ENCODE assay signal across 22 mouse cellular contexts in genomic region chr14:87419740-87420139, GRCm38 (mm10). TPM values are rescaled to one million over a fixed set of nuclear protein-coding genes. Genes with fewer than 3 reads are reported as not detected.
DNase-seq lines count a peak whose midpoint lies in the region; ATAC-seq and TF ChIP-seq lines count a peak whose summit lies in the region.
"Had no signal": no experiment of that assay in that cellular context is flagged by ENCODE, and none has a peak within 500 bp of the region (broad histone marks: within the 10 kb centered on the region; RNA-seq: fewer than 3 reads in every experiment).

No protein-coding gene starts in this region.

- no peak overlapping the region for H3K9ac ChIP-seq in liver, embryonic 16.5 days (ENCODE audit: low read depth, low read length)
- H3K9ac ChIP-seq in forebrain, embryonic 14.5 days (ENCODE audit: low read length): no peak overlapping the region
- H3K9ac ChIP-seq: embryonic facial prominence, embryonic 12.5 days; hindbrain, embryonic 13.5 days; midbrain, embryonic 15.5 days; neural tube, embryonic 13.5 days; stomach, embryonic 15.5 days had no signal

- no peak overlapping the region for H3K27ac ChIP-seq in liver, embryonic 16.5 days (ENCODE audit: low read length)
- no peak overlapping the region for H3K27ac ChIP-seq in kidney, adult 2 months (ENCODE audit: insufficient read depth, low read depth, low read length)
- H3K27ac ChIP-seq in forebrain, embryonic 14.5 days (ENCODE audit: low read depth, low read length): no peak overlapping the region
- H3K27ac ChIP-seq: embryonic facial prominence, embryonic 12.5 days; hindbrain, embryonic 13.5 days; left cerebral cortex, adult 2 months; midbrain, embryonic 15.5 days; neural tube, embryonic 13.5 days; stomach, embryonic 15.5 days had no signal

- H3K9me3 ChIP-seq in liver, embryonic 16.5 days (replicated peaks; ENCODE audit: control insufficient read depth, low read length): no peaks in the 10 kb centered on the region
- no peaks in the 10 kb centered on the region for H3K9me3 ChIP-seq in forebrain, embryonic 14.5 days (replicated peaks; ENCODE audit: control insufficient read depth, low read length)
- H3K9me3 ChIP-seq: embryonic facial prominence, embryonic 12.5 days; hindbrain, embryonic 13.5 days; midbrain, embryonic 15.5 days; neural tube, embryonic 13.5 days; stomach, embryonic 15.5 days had no signal

- H3K27me3 ChIP-seq in liver, embryonic 16.5 days (ENCODE audit: control insufficient read depth, insufficient read depth, low read depth, low read length): no peaks in the 10 kb centered on the region
- no peaks in the 10 kb centered on the region for H3K27me3 ChIP-seq in kidney, adult 2 months (replicated peaks; ENCODE audit: control insufficient read depth, insufficient read depth, low read length)
- no peaks in the 10 kb centered on the region for H3K27me3 ChIP-seq in forebrain, embryonic 14.5 days (replicated peaks; ENCODE audit: control insufficient read depth, insufficient read depth, low read length)
- H3K27me3 ChIP-seq: embryonic facial prominence, embryonic 12.5 days; hindbrain, embryonic 13.5 days; midbrain, embryonic 15.5 days; neural tube, embryonic 13.5 days; stomach, embryonic 15.5 days had no signal

- DNase-seq in spleen, adult 12 weeks (ENCODE audit: low spot score): peak; percentile 11
- DNase-seq in spleen, postnatal 4 days (ENCODE audit: low spot score in 2 of 2): no peak
- DNase-seq in kidney, adult 2 months: no peak
- DNase-seq in forebrain, embryonic 14.5 days (ENCODE audit: low spot score): no peak
- DNase-seq in gastrocnemius, adult 18-20 months (ENCODE audit: low spot score): no peak
- DNase-seq: cerebellum, adult 11-12 months; cerebellum, postnatal 10 days; gastrocnemius, postnatal 36 days; heart, postnatal 36 days; kidney, adult 11 months; kidney, postnatal 4 days; layer of hippocampus, adult 9-11 months; thymus, postnatal 25 days had no signal

- peak; percentile 62 for ATAC-seq in erythroid progenitor cell, adult 5-6 weeks (replicated peaks; ENCODE audit: low FRiP score, poor library complexity, severe bottlenecking)
- no peak for ATAC-seq in liver, embryonic 16.5 days (ENCODE audit: low read depth)
- ATAC-seq in forebrain, embryonic 14.5 days: no peak
- ATAC-seq: lung, postnatal 0 days; midbrain, embryonic 15.5 days had no signal

- TF ChIP-seq CTCF in kidney, adult 2 months (conservative IDR thresholded peaks at IDR 0.05; ENCODE audit: insufficient read depth, insufficient read length, low read depth, low read length): no peak

- WGBS in liver, embryonic 16.5 days (ENCODE audit: insufficient replicate concordance): 42% methylated on average over 2 of the region's 2 CpGs
- 72% methylated on average over 2 of the region's 2 CpGs for WGBS in kidney, adult 2 months
- 96% methylated on average over 2 of the region's 2 CpGs for WGBS in forebrain, embryonic 14.5 days

- peak overlapping the region; percentile 22; the same call in 1 of the 2 replicates for H3K4me2 ChIP-seq in liver, embryonic 16.5 days (ENCODE audit: low read depth, low read length)
- H3K4me2 ChIP-seq in forebrain, embryonic 14.5 days (ENCODE audit: low read length): no peak overlapping the region
- H3K4me2 ChIP-seq: embryonic facial prominence, embryonic 12.5 days; hindbrain, embryonic 13.5 days; midbrain, embryonic 15.5 days; neural tube, embryonic 13.5 days; stomach, embryonic 15.5 days had no signal

- no peak overlapping the region for H3K4me3 ChIP-seq in liver, embryonic 16.5 days (ENCODE audit: low read depth, low read length)
- no peak overlapping the region for H3K4me3 ChIP-seq in kidney, adult 2 months (ENCODE audit: insufficient read depth, low read depth, low read length)
- H3K4me3 ChIP-seq in forebrain, embryonic 14.5 days (ENCODE audit: low read depth, low read length): no peak overlapping the region
- H3K4me3 ChIP-seq: embryonic facial prominence, embryonic 12.5 days; hindbrain, embryonic 13.5 days; left cerebral cortex, adult 2 months; midbrain, embryonic 15.5 days; neural tube, embryonic 13.5 days; stomach, embryonic 15.5 days had no signal

- H3K4me1 ChIP-seq in liver, embryonic 16.5 days (ENCODE audit: control insufficient read depth, low read depth, low read length): peaks cover 24% of the 10 kb centered on the region
- H3K4me1 ChIP-seq in kidney, adult 2 months (ENCODE audit: control insufficient read depth, insufficient read depth, low read length): peaks cover 5% of the 10 kb centered on the region; the same call in 1 of the 2 replicates
- peaks cover 10% of the 10 kb centered on the region; the same call in 1 of the 2 replicates for H3K4me1 ChIP-seq in forebrain, embryonic 14.5 days (ENCODE audit: control insufficient read depth, insufficient read depth, low read length)

- TF ChIP-seq POLR2A in kidney, adult 2 months (IDR thresholded peaks at IDR 0.05; ENCODE audit: low read depth, low read length): no peak

- H3K36me3 ChIP-seq in liver, embryonic 16.5 days (ENCODE audit: control insufficient read depth, insufficient read depth): no peaks in the 10 kb centered on the region
- no peaks in the 10 kb centered on the region for H3K36me3 ChIP-seq in kidney, adult 2 months (ENCODE audit: control insufficient read depth, insufficient read depth, low read length)
- H3K36me3 ChIP-seq in forebrain, embryonic 14.5 days (ENCODE audit: control insufficient read depth, insufficient read depth, low read length): no peaks in the 10 kb centered on the region
- H3K36me3 ChIP-seq: embryonic facial prominence, embryonic 12.5 days; hindbrain, embryonic 13.5 days; midbrain, embryonic 15.5 days; neural tube, embryonic 13.5 days; stomach, embryonic 15.5 days had no signal

RNA-seq across cellular contexts. Expression of gene Tdrd3, which starts 3.3 kb away (rescaled TPM):
- 18.7 and 32.7 TPM in 2 replicates for total RNA-seq in erythroid progenitor cell, adult 5-6 weeks (2015; ENCODE audit: low replicate concordance)
- total RNA-seq in erythroid progenitor cell, adult 5-6 weeks (2017; ENCODE audit: low replicate concordance): 31.3 and 38.6 TPM in 2 replicates
- 7.0 and 7.1 TPM in 2 replicates for polyA plus RNA-seq in liver, embryonic 16.5 days (2015; fragmentation: Nextera tagmentation; extraction: Ambion mirVana)
- 4.1 and 4.9 TPM in 2 replicates for polyA plus RNA-seq in kidney, adult 2 months (2012; rRNA removed)
- polyA plus RNA-seq in forebrain, embryonic 14.5 days (2014; fragmentation: Nextera tagmentation; extraction: Ambion mirVana): 56.8 and 62.3 TPM in 2 replicates
- 10 to 100 TPM; 21.9 to 23.4 TPM for total RNA-seq in gastrocnemius, adult 18-20 months (2021)
